Mouse (Mus musculus) kidney, adult 2 months (tissue): ENCODE measurements around the gene Rfx1.

Source experiments
- CTCF ChIP-seq: fragments of 200-500 bp; conservative IDR thresholded peaks from 2 replicates; pipeline ENCODE4 v1.5.1; 2011; ENCODE audit warnings: low read depth, mild to moderate bottlenecking, control low read depth, low read length, moderate library complexity, mixed read lengths; ENCODE audit not compliant: insufficient read depth, insufficient read length
- POLR2A ChIP-seq: fragments of 200-500 bp; IDR thresholded peaks from one replicate; pipeline ENCODE4 v1.6.1; 2011; ENCODE audit warnings: low read depth, low read length, control low read depth

DNA sequence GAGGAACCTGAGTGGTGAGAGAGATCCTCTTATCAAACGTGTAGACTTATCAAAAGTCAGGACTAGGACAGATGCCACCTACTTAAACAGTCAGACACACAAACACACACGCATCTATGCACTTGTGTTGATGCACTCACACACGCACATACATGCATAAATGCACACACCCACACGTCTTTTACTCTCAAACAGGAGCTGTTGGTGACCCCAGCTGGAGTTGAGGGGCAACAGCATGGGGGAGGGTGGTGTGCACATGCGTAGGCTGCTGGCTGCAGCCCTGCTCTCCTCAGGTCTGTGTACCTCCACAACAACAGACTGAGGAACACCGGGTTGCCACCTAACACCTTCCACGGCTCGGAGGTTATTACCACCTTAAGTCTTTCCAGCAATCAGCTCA is 61.6 kb downstream of the Rfx1 start:
- no peak for TF ChIP-seq POLR2A
- no peak for TF ChIP-seq CTCF
